Mouse (Mus musculus) stomach, postnatal 0 days (tissue): ENCODE measurements at regions not wholly inside any gene's neighbourhood (a gene's known extent, or its start where the extent isn't known, plus 50 kb on each side); places are given as distances from the start of the nearest gene placed in this dataset.
A peak's percentile ranks its signal among the peaks of the same experiment; 100 is the strongest.

ENCODE experiments used
- ATAC-seq: fragments of 200-750 bp; cut with Nextera tagmentation; 2 replicates; pipeline ENCODE4 v1.8.0; 2017; ENCODE audit not compliant: low FRiP score, low TSS enrichment
- DNase-seq: peaks from one replicate; pipeline ENCODE4 v3.0.0-alpha.2; 2016; ENCODE audit warnings: low spot score
- H3K27ac ChIP-seq: fragments of 300-500 bp; sonication (generic); replicated peaks from 2 replicates; pipeline ENCODE4 v1.5.1; 2014; ENCODE audit warnings: mild to moderate bottlenecking, control low read depth
- H3K27me3 ChIP-seq: fragments of 300-500 bp; sonication (generic); 2 replicates; pipeline ENCODE4 v1.6.1; 2014; ENCODE audit warnings: low read length; ENCODE audit not compliant: control insufficient read depth, insufficient read depth
- H3K36me3 ChIP-seq: fragments of 300-500 bp; sonication (generic); 2 replicates; pipeline ENCODE4 v1.6.1; 2014; ENCODE audit warnings: low read length, mixed read lengths; ENCODE audit not compliant: control insufficient read depth, insufficient read depth
- H3K4me1 ChIP-seq: fragments of 300-500 bp; sonication (generic); replicated peaks from 2 replicates; pipeline ENCODE4 v1.6.1; 2014; ENCODE audit warnings: antibody characterized with exemption; ENCODE audit not compliant: control insufficient read depth, insufficient read depth
- H3K4me2 ChIP-seq: fragments of 300-500 bp; sonication (generic); replicated peaks from 2 replicates; pipeline ENCODE4 v1.6.1; 2014; ENCODE audit warnings: low read depth, mild to moderate bottlenecking, control low read depth, moderate library complexity
- H3K4me3 ChIP-seq: fragments of 300-500 bp; sonication (generic); 2 replicates; pipeline ENCODE4 v1.5.1; 2014; ENCODE audit warnings: low read depth, low read length, control low read depth
- H3K9ac ChIP-seq: fragments of 300-500 bp; sonication (generic); 2 replicates; pipeline ENCODE4 v1.6.1; 2014; ENCODE audit warnings: mild to moderate bottlenecking, low read length, control low read depth, mixed read lengths
- H3K9me3 ChIP-seq: fragments of 300-500 bp; sonication (generic); 2 replicates; pipeline ENCODE4 v1.6.1; 2016; ENCODE audit warnings: low read length; ENCODE audit not compliant: control insufficient read depth
- CTCF ChIP-seq: IDR thresholded peaks from 2 replicates; pipeline ENCODE4 v1.5.1; 2016; ENCODE audit warnings: antibody characterized with exemption, low read depth, mild to moderate bottlenecking, moderate library complexity
- EP300 ChIP-seq: optimal IDR thresholded peaks from 2 replicates; pipeline ENCODE3; 2016; ENCODE audit warnings: antibody characterized with exemption
- WGBS: fragments of 180-500 bp; shearing (Covaris S2); extraction: QIAGEN DNeasy Blood & Tissue Kit; methylation state at CpG from one replicate; pipeline ENCODE4 v1.1.7; 2014; 5-methylcytosine and 5-hydroxymethylcytosine counted together

- TF ChIP-seq CTCF, result no peak
- no peak for TF ChIP-seq EP300
- ATAC-seq, result no peak
- Histone ChIP-seq H3K9ac (no peak overlapping the region), H3K4me3 (no peak overlapping the region), H3K4me2 (no peak overlapping the region), H3K27ac (no peak overlapping the region), H3K36me3 (no peaks in the 10 kb centered on the region), H3K27me3 (no peaks in the 10 kb centered on the region), H3K9me3 (no peaks in the 10 kb centered on the region), H3K4me1 (no peaks in the 10 kb centered on the region)
- 51% methylated on average over 2 of the region's 2 CpGs for WGBS
- no peak for DNase-seq
These were observed 576.4 kb downstream of the Efnb2 start for GRCm38 (mm10) chr8:8084652-8085051.

- H3K27ac ChIP-seq, result no peak overlapping the region
- H3K9me3 ChIP-seq, result no peaks in the 10 kb centered on the region
- H3K36me3 ChIP-seq, result no peaks in the 10 kb centered on the region
- H3K4me1 ChIP-seq, result no peaks in the 10 kb centered on the region
- no peak overlapping the region for H3K4me2 ChIP-seq
- H3K4me3 ChIP-seq, result no peak overlapping the region
- H3K9ac ChIP-seq, result no peak overlapping the region
- no peak for TF ChIP-seq EP300
- no peak for TF ChIP-seq CTCF
- 72% methylated on average over 2 of the region's 2 CpGs for WGBS
- DNase-seq (no peak), ATAC-seq (no peak)
- H3K27me3 ChIP-seq, result no peaks in the 10 kb centered on the region
These were observed 597.0 kb downstream of the Efnb2 start for GRCm38 (mm10) chr8:8064074-8064473.

- Histone ChIP-seq H3K36me3 (no peaks in the 10 kb centered on the region), H3K4me1 (no peaks in the 10 kb centered on the region), H3K4me2 (no peak overlapping the region), H3K9me3 (no peaks in the 10 kb centered on the region), H3K4me3 (no peak overlapping the region), H3K27ac (no peak overlapping the region), H3K9ac (no peak overlapping the region), H3K27me3 (no peaks in the 10 kb centered on the region)
- ATAC-seq, result peak; percentile 74
- no peak for TF ChIP-seq CTCF
- no peak for TF ChIP-seq EP300
- WGBS, result 31% methylated on average over 4 of the region's 4 CpGs
- DNase-seq, result no peak
These were observed 606.7 kb downstream of the Efnb2 start for GRCm38 (mm10) chr8:8054224-8054916.

- Histone ChIP-seq H3K27me3 (no peaks in the 10 kb centered on the region), H3K9ac (no peak overlapping the region), H3K36me3 (no peaks in the 10 kb centered on the region), H3K27ac (no peak overlapping the region), H3K4me3 (no peak overlapping the region), H3K4me1 (no peaks in the 10 kb centered on the region), H3K9me3 (no peaks in the 10 kb centered on the region), H3K4me2 (no peak overlapping the region)
- TF ChIP-seq EP300, result no peak
- no peak for TF ChIP-seq CTCF
- 8% methylated on average over 3 of the region's 3 CpGs for WGBS
- ATAC-seq, result peak; percentile 94
- DNase-seq, result peak; percentile 63
These were observed 609.9 kb downstream of the Efnb2 start for GRCm38 (mm10) chr8:8051186-8051585.

- ATAC-seq, result peak; percentile 48
- 49% methylated on average over 3 of the region's 3 CpGs for WGBS
These were observed 610.3 kb downstream of the Efnb2 start for GRCm38 (mm10) chr8:8050778-8051177.

GRCm38 (mm10) chr8:8044926-8045325, 616.1 kb downstream of the Efnb2 start:
- Histone ChIP-seq H3K4me3 (no peak overlapping the region), H3K9me3 (no peaks in the 10 kb centered on the region), H3K9ac (no peak overlapping the region), H3K36me3 (no peaks in the 10 kb centered on the region), H3K4me1 (no peaks in the 10 kb centered on the region), H3K27me3 (no peaks in the 10 kb centered on the region), H3K4me2 (no peak overlapping the region), H3K27ac (no peak overlapping the region)
- 70% methylated on average over 1 of the region's 1 CpGs for WGBS
- ATAC-seq, result no peak
- no peak for DNase-seq
- TF ChIP-seq EP300 (no peak), CTCF (no peak)

More at GRCm38 (mm10) chr8:8050778-8051177, 610.3 kb downstream of the Efnb2 start:
- no peak overlapping the region for H3K4me2 ChIP-seq
- H3K4me3 ChIP-seq, result no peak overlapping the region
- H3K27me3 ChIP-seq, result no peaks in the 10 kb centered on the region
- DNase-seq, result no peak
- no peaks in the 10 kb centered on the region for H3K36me3 ChIP-seq
- no peak overlapping the region for H3K27ac ChIP-seq
- no peaks in the 10 kb centered on the region for H3K4me1 ChIP-seq
- no peaks in the 10 kb centered on the region for H3K9me3 ChIP-seq
- TF ChIP-seq CTCF (no peak), EP300 (no peak)
- no peak overlapping the region for H3K9ac ChIP-seq
